Mouse (Mus musculus) cerebellum, postnatal 4 days (tissue): ENCODE measurements around the gene Ms4a6c.
"Not testable (repeated sequence)": the region's sequence is repeated elsewhere in the genome, so short reads cannot be mapped to it uniquely, and the experiment has no call there.

Experiments used
- DNase-seq, 2 experiments: peaks; one replicate each; pipeline ENCODE4 v3.0.0; 2022; ENCODE audit warnings: low spot score in 2 of 2, mixed read lengths in 1 of 2

The Ms4a6c gene

DNA sequence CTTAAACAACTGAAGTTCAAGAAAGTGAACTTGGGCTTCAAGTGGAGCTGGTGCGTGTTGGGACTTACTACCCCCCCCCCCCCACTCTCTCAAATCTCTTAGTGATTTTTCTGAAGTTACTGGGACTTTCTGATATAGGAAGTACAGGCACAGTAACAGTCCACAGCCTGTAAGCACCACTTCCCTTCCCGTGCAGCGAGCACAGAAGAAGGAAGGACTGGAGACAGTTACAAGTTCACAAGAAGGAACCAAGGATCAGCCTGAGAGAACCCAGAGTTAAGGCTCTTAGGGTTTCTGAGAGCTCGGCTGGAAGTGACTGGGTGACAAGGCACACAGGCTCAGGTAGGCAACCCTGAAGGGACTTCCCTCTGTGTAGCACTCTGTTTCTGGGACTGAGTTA, at the start of gene Ms4a6c:
TSS of gene Ms4a6c (plus strand) at position 152 of the 400 bp plus-strand sequence.
- not testable (repeated sequence) for DNase-seq

- not testable (repeated sequence) for DNase-seq
Observed at GRCm38 (mm10) chr19:11431209-11431608, 38.0 kb upstream of the Ms4a6c start.

DNA sequence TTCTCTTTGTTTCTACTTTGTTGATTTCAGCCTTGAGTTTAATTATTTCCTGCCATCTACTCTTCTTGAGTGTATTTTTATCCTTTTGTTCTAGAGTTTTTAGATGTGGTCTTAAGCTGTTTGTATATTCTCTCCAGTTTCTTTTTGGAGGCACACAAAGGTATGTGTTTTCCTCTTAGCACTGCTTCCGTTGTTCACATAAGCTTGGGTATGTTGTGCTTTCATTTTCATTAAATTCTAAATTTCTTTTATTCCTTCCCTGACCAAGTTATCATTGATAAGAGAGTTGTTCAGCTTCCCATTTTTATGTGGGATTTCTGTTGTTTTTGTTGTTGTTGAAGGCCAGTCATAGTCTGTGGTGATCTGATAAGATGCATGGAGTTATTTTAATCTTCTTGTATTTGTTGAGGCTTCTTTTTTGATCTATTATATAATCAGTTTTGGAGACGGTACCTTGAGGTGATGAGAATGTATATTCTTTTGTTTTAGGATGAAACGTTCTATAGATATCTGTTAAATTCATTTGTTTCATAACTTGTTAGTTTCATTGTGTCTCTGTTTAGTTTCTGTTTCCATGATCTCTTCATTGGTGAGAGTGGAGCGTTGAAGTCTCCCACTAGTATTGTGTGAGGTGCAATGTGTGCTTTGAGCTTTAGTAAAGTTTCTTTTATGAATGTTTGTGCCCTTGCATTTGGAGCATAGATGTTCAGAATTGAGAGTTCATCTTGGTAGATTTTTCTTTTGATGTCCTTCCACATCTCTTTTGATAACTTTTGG, 33.9 kb upstream of the Ms4a6c start:
- DNase-seq = no peak

GRCm38 (mm10) chr19:11443338-11443737, 25.8 kb upstream of the Ms4a6c start, which contains the start of gene Ms4a4b:
TSS of gene Ms4a4b (plus strand) at chr19:11443553.
- DNase-seq = no peak

DNA sequence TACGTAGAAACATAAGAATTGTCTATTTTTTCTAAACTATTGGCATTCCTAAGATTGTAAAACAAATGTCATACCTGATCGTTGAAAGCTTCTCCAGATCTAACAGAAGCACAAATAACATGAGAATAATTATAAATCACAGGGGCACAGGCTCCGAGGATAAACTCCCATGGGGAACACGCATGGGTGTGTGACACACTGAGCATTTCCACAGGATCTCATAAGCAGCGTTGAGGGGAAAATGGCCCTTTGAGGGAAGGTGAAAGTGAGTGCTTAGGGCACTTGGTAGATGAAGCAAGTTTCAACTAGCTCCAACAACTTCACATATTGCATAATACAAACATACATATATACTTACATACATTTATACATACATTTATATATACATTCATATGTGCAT, 25.2 kb upstream of the Ms4a6c start:
- no peak for DNase-seq

DNA sequence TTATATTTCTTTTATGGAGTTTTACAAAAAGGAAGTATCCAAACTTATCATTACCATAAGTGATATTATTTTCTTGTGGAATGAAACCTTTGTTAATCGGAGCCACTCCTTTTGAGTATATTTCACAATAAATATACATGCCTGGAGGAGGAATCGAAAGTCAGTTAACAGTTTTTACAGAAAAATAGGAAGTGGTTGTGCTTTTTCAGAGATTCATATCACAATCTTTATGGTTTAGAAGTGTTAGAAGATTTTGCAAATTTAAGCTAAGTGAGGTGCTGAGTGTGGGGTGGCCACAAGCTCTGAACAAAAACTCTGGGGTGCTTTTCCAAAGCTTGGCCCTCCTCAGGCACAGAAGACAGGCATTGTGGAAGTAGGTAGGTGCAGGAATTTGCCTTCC, 21.9 kb upstream of the Ms4a6c start:
- no peak for DNase-seq

DNA sequence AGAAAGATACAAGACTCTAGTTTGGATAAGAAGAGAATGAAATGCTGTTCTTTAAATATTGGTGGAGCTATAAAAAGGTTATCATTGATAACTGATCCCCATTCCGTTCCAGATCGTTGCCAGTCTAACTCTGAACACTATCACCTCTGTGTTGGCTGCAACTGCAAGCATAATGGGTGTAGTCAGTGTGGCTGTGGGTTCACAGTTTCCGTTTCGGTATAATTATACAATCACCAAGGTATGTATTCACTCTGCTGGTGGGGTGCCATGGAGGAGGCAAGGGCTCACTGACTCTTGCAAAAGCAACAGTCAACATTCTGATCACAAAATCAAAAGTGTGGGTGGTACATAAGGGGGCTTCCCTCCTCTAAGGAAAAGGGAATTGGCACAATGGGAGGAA, 10.1 kb upstream of the Ms4a6c start:
- DNase-seq = not testable (repeated sequence)

- DNase-seq = not testable (repeated sequence)
Observed at GRCm38 (mm10) chr19:11464795-11465194, 4.4 kb upstream of the Ms4a6c start.

DNA sequence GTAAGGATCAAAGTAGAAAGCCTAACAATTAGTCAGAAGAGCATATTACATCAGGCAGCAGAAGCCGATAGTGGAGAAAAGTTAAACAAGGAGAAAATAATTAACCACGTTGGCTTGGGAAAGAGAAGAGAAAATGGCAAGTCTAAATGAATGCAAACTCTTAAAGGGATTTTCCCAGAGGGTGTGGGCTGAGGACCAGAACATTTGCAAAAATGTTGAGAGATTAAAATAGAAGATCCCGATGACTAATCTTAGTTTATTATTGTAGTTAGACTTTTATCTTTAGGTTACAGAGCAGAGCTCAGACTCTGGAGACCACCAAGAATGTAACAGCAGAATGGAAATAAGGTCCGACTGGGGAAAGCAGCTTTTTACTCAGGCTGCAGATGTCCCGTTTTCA, 2.7 kb upstream of the Ms4a6c start:
- DNase-seq = no peak

GRCm38 (mm10) chr19:11468361-11468760, 805 bp upstream of the Ms4a6c start:
- not testable (repeated sequence) for DNase-seq

- no peak for DNase-seq
Observed at GRCm38 (mm10) chr19:11479714-11480113, 10.5 kb downstream of the Ms4a6c start.

- no peak for DNase-seq
Observed at GRCm38 (mm10) chr19:11482684-11483083, 13.5 kb downstream of the Ms4a6c start.

DNA sequence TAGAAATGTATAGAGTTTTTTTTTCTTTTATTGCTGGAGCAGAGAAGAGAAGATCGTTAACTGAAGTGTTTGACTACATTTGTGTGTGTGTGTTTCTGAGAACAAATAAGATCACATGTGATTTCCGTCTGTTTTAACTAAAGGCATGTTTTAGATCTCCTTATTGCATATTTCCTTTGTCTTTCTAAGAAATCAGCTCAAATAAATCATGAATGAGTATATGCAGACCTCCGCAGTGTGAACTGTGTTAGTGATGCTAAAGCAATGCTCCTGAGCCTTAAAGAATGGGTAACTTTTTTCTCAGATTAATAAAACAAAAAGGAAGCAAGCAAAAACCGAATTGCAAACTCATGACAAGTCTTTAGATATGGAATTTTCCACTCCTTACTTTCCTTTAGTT, 14.8 kb downstream of the Ms4a6c start:
- no peak for DNase-seq

DNA sequence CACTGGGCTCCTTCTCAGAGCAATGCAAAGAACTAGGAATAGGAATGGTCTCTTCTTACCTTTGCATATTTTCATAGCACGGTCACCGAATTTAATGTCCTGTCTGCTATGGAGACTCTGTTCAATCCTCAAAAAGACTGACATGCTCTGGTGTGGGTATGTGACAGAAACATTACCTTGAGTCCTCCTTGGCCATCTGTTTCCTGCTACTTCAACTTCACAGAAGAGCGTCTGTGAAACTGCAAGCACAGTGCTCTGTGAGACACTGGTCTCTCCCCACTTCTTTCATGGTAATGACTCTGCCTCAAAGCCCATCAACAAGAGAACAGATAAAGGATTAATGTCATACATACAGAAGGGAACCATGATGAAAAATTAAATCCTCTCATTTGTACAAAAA, 15.2 kb downstream of the Ms4a6c start:
- no peak for DNase-seq

GRCm38 (mm10) chr19:11485266-11485665, 16.1 kb downstream of the Ms4a6c start:
- no peak for DNase-seq

DNA sequence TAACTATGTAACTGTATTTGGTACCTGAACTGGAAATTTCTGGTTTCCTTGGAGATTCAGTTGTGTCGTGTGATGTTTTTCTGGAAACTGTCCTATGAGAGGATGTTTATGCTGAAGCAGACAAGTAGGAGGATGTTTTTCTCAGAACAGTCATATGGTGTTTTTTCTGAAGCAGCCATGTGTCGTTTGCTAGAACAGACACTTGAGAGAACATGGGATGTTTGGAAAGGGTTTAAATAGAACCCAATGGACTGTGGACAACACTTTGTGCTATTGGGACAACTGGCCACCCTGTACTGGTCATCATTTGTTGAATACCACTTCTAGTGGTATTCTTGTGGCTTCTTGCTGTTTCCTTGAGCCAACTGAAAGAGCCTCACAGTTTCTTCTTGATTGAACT, 16.6 kb downstream of the Ms4a6c start, which contains the start of gene Gm8369:
TSS of gene Gm8369 (plus strand) at position 193 of the 400 bp plus-strand sequence.
- no peak for DNase-seq

- DNase-seq = no peak
Observed at GRCm38 (mm10) chr19:11486599-11486998, 17.4 kb downstream of the Ms4a6c start.

GRCm38 (mm10) chr19:11491406-11492189, 22.4 kb downstream of the Ms4a6c start:
- no peak for DNase-seq

- no peak for DNase-seq
Observed at GRCm38 (mm10) chr19:11492671-11493070, 23.5 kb downstream of the Ms4a6c start.

- no peak for DNase-seq
Observed at GRCm38 (mm10) chr19:11494519-11494918, 25.4 kb downstream of the Ms4a6c start.

GRCm38 (mm10) chr19:11496361-11496760, 27.2 kb downstream of the Ms4a6c start:
- DNase-seq = no peak

GRCm38 (mm10) chr19:11497300-11497699, 28.1 kb downstream of the Ms4a6c start:
- not testable (repeated sequence) for DNase-seq

- no peak for DNase-seq
Observed at GRCm38 (mm10) chr19:11500796-11501195, 31.6 kb downstream of the Ms4a6c start.
